Mouse (Mus musculus): ENCODE data around the gene Tex261. TPM values are rescaled to one million over a fixed set of nuclear protein-coding genes. Genes with fewer than 3 reads are reported as not detected.
"Not testable (repeated sequence)": the region's sequence is repeated elsewhere in the genome, so short reads cannot be mapped to it uniquely, and the experiment has no call there.

Gene Tex261
- total RNA-seq (2017) = 28.5 to 36.4 TPM (median 35.7 TPM) in 3 replicates

DNA sequence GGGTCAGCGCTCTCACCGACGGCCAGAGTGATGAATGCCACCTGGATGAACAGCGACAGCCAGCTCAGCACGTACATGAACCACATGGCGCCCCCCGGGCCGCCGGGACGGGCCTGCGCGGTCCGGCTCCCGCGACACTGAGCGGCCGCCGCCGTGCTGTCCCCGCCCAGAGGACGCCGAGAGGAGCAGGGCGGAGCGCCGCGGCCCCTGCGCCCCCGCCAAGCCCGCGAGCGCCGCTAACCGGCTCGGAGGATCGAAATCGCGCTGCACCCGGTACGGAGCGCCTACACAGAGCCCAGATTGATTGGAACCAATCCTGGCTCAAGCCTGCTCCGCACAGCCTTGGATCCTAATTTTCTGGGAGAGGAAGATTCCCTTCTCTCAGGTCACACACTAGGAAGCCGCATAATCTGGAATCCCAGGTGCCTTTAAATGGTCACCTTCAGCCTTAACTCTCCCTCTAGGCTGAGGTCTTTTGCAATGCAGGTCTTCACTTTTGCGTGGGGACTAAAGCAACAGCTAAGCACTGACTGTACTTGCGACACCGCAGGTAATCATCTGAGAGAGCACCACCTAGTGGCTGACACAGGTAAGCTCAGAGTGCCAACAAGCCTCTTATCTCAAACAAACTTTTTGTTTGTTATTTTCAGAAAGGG, at the start of gene Tex261:
Gene Tex261 (minus strand): TSS at position 176 of the 656 bp plus-strand sequence.
- peak; percentile 72 for ATAC-seq (replicated peaks; ENCODE audit: insufficient number of reproducible peaks, low FRiP score, low TSS enrichment, poor library complexity, severe bottlenecking)

- ATAC-seq (replicated peaks; ENCODE audit: insufficient number of reproducible peaks, low FRiP score, low TSS enrichment, poor library complexity, severe bottlenecking) = no peak
Measured at GRCm38 (mm10) chr6:83821856-83822255, 46.2 kb upstream of the Tex261 start.

DNA sequence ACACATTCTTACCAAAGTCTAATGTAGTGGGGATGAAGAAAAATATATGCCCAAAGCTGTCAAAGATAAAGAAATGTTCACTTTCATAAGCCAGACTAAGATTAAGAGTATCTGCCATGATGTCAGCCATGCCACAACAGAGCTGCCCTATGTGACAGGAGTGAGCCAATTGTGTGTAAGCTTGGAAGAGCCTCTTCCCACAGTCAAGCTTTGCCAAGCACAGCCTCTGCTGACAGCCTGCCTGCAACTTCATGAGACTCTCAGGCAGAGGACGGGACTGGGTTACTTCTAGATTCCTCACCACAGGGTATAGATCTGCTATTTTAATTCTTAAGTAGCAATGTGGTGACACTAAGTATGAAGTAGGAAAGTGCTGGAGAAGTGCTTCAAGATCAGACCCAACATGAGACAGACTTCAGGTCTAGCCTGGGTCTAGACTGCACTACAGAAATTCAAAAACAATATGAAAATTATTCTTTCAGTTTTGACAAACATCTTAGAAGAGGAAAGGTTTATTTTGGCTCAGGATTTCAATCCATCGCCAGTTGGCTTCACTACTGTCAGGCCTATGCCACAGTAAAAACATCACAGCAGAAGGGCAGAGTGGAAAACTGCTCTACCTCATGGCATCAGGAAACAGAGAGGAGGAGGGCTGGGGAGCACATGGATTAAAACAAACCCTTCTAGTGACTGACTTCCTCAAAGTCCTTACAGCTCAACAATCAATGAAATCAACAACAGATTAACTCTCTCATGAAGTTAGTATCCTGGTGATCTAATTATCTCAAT, 45.3 kb upstream of the Tex261 start:
- ATAC-seq (replicated peaks; ENCODE audit: insufficient number of reproducible peaks, low FRiP score, low TSS enrichment, poor library complexity, severe bottlenecking) = no peak

DNA sequence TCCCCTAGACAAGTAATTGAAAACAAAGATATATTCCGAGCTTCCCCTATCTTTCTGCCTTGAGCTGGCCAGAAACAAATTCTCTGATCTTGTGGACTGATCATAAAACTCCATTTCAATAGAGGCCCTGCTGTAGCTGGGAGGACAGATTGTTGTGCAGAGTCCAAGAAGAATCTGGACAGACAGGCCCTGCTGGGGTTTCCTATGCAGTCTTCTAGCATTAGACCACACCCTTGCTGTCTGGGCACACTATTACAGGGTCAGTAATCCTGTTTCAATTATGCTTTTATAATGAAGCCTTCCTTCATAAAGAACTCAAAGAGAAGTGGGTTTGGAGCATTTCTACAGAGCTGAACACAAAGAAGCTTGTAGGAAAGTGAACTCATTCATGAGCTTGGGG, 43.4 kb upstream of the Tex261 start:
- ATAC-seq (replicated peaks; ENCODE audit: insufficient number of reproducible peaks, low FRiP score, low TSS enrichment, poor library complexity, severe bottlenecking) = no peak

DNA sequence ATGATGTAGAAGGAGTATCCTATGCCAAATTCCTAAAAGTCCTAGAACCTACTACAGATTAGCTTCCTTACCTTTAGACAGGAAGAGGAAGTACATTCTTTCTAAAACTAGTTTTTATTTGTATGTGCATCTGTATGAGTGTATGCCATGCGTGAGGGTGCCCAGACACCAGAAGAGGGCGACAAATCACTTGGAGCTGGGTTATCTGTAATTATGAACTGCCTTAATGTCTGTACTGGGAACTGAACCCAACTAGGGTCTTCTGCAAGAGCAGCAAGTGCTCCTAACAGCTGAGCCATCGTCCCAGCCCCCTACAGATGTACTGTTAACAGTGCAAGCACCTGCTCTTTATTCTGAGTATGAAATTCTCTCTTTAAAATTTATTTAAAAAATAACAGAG, 40.2 kb upstream of the Tex261 start:
- ATAC-seq (replicated peaks; ENCODE audit: insufficient number of reproducible peaks, low FRiP score, low TSS enrichment, poor library complexity, severe bottlenecking) = no peak

DNA sequence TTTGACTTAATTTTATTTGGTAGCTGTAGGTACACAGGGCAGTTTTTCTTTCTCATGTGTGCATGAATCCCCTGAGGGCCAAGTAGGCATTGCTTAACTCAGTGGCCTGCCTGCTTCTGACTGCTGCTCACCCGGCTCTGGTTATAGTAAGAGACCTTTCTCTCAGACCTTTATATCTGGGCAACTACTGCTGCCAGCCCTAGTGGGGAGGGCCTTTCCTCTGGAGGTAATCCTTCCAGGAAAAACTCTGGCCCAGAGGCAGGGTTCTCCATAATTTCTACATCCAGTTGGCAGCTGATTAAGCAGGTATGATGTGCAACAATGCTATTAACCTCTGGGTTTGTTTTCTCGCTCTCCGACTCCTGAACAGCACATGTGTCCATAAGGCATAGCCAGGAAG, 27.2 kb upstream of the Tex261 start:
- no peak for ATAC-seq (replicated peaks; ENCODE audit: insufficient number of reproducible peaks, low FRiP score, low TSS enrichment, poor library complexity, severe bottlenecking)

GRCm38 (mm10) chr6:83802033-83802432, 26.4 kb upstream of the Tex261 start:
- no peak for ATAC-seq (replicated peaks; ENCODE audit: insufficient number of reproducible peaks, low FRiP score, low TSS enrichment, poor library complexity, severe bottlenecking)

DNA sequence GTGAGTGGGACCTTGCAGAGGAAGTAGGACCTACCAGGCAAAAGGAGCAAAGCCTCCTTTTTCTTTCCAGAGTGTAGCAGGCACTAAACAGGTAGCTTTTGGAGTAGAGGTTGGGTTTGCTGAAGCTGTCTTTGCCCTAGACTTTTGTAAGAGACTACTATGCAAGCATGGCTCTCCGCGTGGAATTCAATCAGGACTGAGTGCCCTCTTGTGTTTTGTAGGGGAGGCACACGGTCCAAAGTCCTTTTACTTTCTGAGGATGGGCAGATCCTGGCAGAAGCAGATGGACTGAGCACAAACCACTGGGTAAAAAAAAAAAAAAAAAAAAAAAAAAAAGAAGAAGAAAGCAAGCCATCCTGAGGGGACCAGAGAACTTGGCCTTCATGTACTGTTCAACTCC, 21.1 kb upstream of the Tex261 start:
- no peak for ATAC-seq (replicated peaks; ENCODE audit: insufficient number of reproducible peaks, low FRiP score, low TSS enrichment, poor library complexity, severe bottlenecking)

- ATAC-seq (replicated peaks; ENCODE audit: insufficient number of reproducible peaks, low FRiP score, low TSS enrichment, poor library complexity, severe bottlenecking) = 0 out of 2 replicates have a peak, but pooled peaks have one; percentile 2
Measured at GRCm38 (mm10) chr6:83795492-83795900, 19.9 kb upstream of the Tex261 start.

- peak; percentile 91 for ATAC-seq (replicated peaks; ENCODE audit: insufficient number of reproducible peaks, low FRiP score, low TSS enrichment, poor library complexity, severe bottlenecking)
Measured at GRCm38 (mm10) chr6:83794760-83795296, 19.2 kb upstream of the Tex261 start, which contains the start of gene Nagk. Nagk (plus strand) TSS chr6:83794982.

DNA sequence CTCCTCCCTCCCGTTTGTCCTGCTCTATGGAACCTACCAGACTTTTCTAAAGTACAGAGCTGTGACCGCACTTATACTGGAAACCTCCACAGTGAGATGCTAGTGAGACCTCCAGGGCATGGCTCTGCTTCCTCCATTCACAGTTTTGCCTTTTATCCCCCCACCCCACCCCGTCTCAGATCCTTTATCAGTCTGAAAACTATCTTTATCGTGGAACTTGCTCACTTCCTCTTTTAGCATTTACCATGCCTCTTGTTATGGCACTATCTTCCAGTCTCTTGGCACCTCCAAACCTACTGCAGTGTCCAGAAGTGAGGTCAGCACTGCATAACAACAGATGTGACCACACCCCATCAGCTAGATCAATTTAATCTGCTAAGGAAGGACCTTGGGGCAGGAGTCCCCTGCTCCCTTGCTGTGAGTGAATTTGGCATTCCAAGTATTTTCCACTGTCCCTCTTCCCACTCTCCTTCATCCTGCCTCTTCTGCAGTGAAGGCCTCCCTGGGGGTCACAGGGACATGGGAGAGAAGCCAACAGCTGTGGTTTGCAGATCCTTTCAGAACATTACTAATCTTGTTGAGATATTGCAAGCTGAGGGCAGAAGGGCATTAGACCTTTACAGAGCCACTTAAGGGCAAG, 15.8 kb upstream of the Tex261 start:
- ATAC-seq (replicated peaks; ENCODE audit: insufficient number of reproducible peaks, low FRiP score, low TSS enrichment, poor library complexity, severe bottlenecking) = no peak

DNA sequence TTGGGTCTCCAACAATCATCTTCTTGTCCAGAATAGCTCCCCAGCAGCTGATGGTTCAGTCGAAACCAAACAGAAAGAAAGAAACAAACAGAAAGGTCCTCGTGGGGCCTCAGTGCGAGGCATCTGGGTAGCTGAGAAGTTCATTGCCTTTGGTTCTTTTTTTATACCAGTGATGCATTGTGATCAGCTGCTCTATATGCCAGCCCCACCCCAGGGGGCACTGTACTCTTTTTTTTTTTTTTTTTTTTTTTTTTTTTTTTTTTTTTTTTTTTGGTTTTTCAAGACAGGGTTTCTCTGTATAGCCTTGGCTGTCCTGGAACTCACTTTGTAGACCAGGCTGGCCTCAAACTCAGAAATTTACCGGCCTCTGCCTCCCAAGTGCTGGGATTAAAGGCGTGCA, 14.9 kb upstream of the Tex261 start:
- not testable (repeated sequence) for ATAC-seq (replicated peaks; ENCODE audit: insufficient number of reproducible peaks, low FRiP score, low TSS enrichment, poor library complexity, severe bottlenecking)

DNA sequence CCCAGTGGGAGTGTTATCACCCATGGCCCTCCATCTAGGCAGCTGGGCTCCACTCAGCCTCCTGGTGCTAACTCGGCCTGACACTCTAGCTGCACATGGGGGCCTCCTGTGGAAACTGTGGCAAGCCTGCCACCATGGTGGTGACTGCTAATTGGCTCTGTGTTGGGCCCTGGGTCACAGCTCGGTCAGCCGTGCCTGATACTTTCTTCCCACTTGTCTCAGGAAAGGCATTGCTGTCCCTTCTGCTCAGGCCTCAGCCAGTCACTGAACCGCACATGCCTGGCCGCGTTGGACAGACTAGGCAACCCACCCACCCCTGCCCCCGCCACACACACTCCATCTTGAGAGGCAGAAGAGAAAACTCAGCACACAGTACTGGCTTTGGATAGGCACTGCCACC, 12.9 kb upstream of the Tex261 start:
- ATAC-seq (replicated peaks; ENCODE audit: insufficient number of reproducible peaks, low FRiP score, low TSS enrichment, poor library complexity, severe bottlenecking) = no peak; the same call in 1 of the 2 replicates

- ATAC-seq (replicated peaks; ENCODE audit: insufficient number of reproducible peaks, low FRiP score, low TSS enrichment, poor library complexity, severe bottlenecking) = 0 out of 2 replicates have a peak, but pooled peaks have one; percentile 25
Measured at GRCm38 (mm10) chr6:83786426-83786825, 10.8 kb upstream of the Tex261 start.

DNA sequence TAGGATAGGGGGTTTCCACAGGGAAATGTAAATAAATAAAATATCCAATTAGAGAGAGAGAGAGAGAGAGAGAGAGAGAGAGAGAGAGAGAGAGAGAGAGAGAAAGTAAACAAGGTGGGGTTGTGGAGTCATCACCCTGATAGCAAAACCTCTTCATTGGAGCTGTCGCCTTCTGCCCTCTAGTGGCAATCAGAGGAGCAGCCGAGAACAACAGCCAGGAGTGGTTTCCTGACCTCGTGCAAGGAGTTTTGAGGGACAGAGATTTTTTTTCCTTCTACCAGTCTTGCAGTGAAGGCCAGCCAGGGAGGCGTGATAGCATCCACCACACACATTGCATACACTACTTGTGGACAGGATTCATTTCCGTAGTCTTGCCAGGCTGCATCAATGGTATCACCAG, 3.4 kb upstream of the Tex261 start:
- no peak for ATAC-seq (replicated peaks; ENCODE audit: insufficient number of reproducible peaks, low FRiP score, low TSS enrichment, poor library complexity, severe bottlenecking)

DNA sequence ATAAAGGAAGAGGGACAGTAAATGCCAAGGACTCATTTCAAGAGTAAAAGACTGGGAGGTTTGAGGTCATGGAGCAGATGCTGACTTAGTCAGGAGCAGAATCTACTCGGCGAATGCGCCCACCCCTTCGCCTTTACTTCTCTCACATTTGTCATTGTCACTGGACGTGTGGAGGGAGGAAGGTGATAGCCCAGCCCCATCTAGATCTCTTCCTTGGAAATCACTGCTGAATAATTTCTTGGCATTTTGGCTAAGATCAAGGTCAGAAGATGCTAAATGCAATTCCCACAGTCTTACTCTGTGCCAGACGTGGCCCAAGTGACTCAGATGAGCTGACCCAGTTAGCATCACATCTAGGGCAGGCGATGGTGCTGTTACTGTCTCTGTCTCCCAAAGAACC, 2.7 kb upstream of the Tex261 start:
- no peak for ATAC-seq (replicated peaks; ENCODE audit: insufficient number of reproducible peaks, low FRiP score, low TSS enrichment, poor library complexity, severe bottlenecking)

- no peak; the same call in 1 of the 2 replicates for ATAC-seq (replicated peaks; ENCODE audit: insufficient number of reproducible peaks, low FRiP score, low TSS enrichment, poor library complexity, severe bottlenecking)
Measured at GRCm38 (mm10) chr6:83774781-83775563, 641 bp downstream of the Tex261 start.

GRCm38 (mm10) chr6:83774126-83774525, 1.5 kb downstream of the Tex261 start:
- no peak for ATAC-seq (replicated peaks; ENCODE audit: insufficient number of reproducible peaks, low FRiP score, low TSS enrichment, poor library complexity, severe bottlenecking)

DNA sequence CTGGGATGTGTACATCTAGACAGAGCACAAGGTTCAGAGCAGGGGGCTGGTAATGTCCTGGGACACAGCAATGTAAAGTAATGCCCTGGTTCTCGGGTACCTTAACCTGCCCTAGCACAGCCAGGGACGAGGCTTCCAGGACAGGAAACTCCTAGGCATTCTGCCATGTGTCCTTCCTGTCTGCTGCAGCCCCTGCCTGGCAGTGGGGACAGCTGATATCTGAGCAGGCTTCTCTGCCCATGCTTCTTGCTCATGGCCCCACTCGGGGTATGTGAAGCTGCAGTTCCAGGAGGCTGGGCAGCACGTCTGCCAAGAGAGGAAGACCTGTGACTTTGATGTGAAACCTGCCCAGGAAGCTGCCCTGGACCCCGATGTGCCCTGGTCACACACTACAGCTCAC, 7.1 kb downstream of the Tex261 start:
- no peak for ATAC-seq (replicated peaks; ENCODE audit: insufficient number of reproducible peaks, low FRiP score, low TSS enrichment, poor library complexity, severe bottlenecking)
